Mouse (Mus musculus): Measurements from ENCODE around the gene Reep3. TPM values are rescaled to one million over a fixed set of nuclear protein-coding genes. Genes with fewer than 3 reads are reported as not detected.

Gene Reep3
- polyA plus RNA-seq, 1 experiment = 47.9 TPM

GRCm38 (mm10) chr10:67036141-67036540, 60.6 kb downstream of the Reep3 start:
- Histone ChIP-seq H3K27ac (ENCODE audit: insufficient read depth, low read length) (no peak overlapping the region), H3K4me1 (ENCODE audit: control insufficient read depth, insufficient read depth, low read length) (no peaks in the 10 kb centered on the region), H3K9me3 (replicated peaks; ENCODE audit: control insufficient read depth, insufficient read depth, low read length, poor library complexity, severe bottlenecking) (no peaks in the 10 kb centered on the region), H3K9ac (ENCODE audit: low read depth, poor library complexity, severe bottlenecking) (no peak overlapping the region), H3K36me3 (ENCODE audit: control insufficient read depth, insufficient read depth, low read length, poor library complexity, severe bottlenecking) (peaks cover 3% of the 10 kb centered on the region; the same call in 1 of the 2 replicates), H3K4me3 (ENCODE audit: low read depth, low read length) (no peak overlapping the region), H3K27me3 (ENCODE audit: control insufficient read depth, insufficient read depth, low read length, poor library complexity, severe bottlenecking) (no peaks in the 10 kb centered on the region)
- TF ChIP-seq CTCF (IDR thresholded peaks at IDR 0.05; ENCODE audit: low read depth, low read length) (no peak), EP300 (IDR thresholded peaks at IDR 0.05; ENCODE audit: insufficient read depth, low read depth, low read length) (no peak), POLR2A (IDR thresholded peaks at IDR 0.05; ENCODE audit: insufficient read depth, low read length) (no peak)

DNA sequence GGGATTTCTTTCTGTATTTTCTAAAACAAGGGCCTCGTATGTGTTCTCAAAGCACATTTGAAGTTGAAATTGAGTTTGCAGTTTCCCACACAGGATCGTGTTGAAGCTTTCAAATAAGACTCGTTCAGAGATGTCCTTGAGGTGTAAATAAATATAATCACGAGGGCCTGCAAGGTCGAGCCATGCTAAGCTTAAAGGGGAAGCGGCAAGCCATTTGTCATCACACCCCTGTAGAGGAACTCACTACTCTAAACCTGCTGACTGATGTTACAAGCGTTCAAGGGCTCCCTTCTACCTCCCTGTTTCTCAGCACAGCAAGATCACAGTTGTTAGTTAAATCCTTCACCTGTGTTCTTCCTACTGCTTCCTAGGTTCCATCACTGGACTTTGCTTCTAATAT, 65.6 kb downstream of the Reep3 start:
- Histone ChIP-seq H3K36me3 (ENCODE audit: control insufficient read depth, insufficient read depth, low read length, poor library complexity, severe bottlenecking) (peaks cover 3% of the 10 kb centered on the region; the same call in 1 of the 2 replicates), H3K9ac (ENCODE audit: low read depth, poor library complexity, severe bottlenecking) (no peak overlapping the region), H3K4me3 (ENCODE audit: low read depth, low read length) (no peak overlapping the region), H3K27me3 (ENCODE audit: control insufficient read depth, insufficient read depth, low read length, poor library complexity, severe bottlenecking) (no peaks in the 10 kb centered on the region), H3K9me3 (replicated peaks; ENCODE audit: control insufficient read depth, insufficient read depth, low read length, poor library complexity, severe bottlenecking) (no peaks in the 10 kb centered on the region), H3K4me1 (ENCODE audit: control insufficient read depth, insufficient read depth, low read length) (peaks cover 4% of the 10 kb centered on the region), H3K27ac (ENCODE audit: insufficient read depth, low read length) (no peak overlapping the region)
- TF ChIP-seq CTCF (IDR thresholded peaks at IDR 0.05; ENCODE audit: low read depth, low read length) = no peak

DNA sequence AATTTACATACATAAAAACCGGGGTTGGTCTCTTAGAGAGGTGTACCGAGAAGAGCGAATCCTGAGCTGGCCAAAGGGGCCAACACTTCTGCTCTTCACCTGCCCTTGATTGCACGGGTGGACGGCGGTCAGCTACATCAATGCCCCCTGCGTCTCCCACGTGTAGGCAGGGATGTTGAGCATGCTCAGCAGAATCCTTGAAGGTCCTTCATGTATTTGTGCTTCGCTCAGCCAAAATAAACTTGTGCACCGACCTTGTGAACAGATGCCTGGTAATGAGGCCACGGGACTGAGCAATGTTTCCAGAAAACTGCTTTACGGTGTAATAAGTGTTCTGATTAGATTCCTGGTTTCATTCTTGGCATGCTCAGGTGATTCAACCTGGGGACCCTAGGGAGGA, 67.4 kb downstream of the Reep3 start:
- peak overlapping the region; percentile 4; the same call in 1 of the 2 replicates for H3K27ac ChIP-seq (ENCODE audit: insufficient read depth, low read length)

GRCm38 (mm10) chr10:67026375-67026774, 70.4 kb downstream of the Reep3 start:
- H3K9me3 ChIP-seq (replicated peaks; ENCODE audit: control insufficient read depth, insufficient read depth, low read length, poor library complexity, severe bottlenecking) = no peaks in the 10 kb centered on the region
- H3K27ac ChIP-seq (ENCODE audit: insufficient read depth, low read length) = peak overlapping the region; percentile 81
- no peak overlapping the region for H3K9ac ChIP-seq (ENCODE audit: low read depth, poor library complexity, severe bottlenecking)
- no peaks in the 10 kb centered on the region for H3K36me3 ChIP-seq (ENCODE audit: control insufficient read depth, insufficient read depth, low read length, poor library complexity, severe bottlenecking)
- no peaks in the 10 kb centered on the region for H3K27me3 ChIP-seq (ENCODE audit: control insufficient read depth, insufficient read depth, low read length, poor library complexity, severe bottlenecking)
- TF ChIP-seq POLR2A (IDR thresholded peaks at IDR 0.05; ENCODE audit: insufficient read depth, low read length) (no peak), CTCF (IDR thresholded peaks at IDR 0.05; ENCODE audit: low read depth, low read length) (no peak), EP300 (IDR thresholded peaks at IDR 0.05; ENCODE audit: insufficient read depth, low read depth, low read length) (no peak)
- no peak overlapping the region for H3K4me3 ChIP-seq (ENCODE audit: low read depth, low read length)
- H3K4me1 ChIP-seq (ENCODE audit: control insufficient read depth, insufficient read depth, low read length) = peaks cover 6% of the 10 kb centered on the region

More for the DNA sequence above, 67.4 kb downstream of the Reep3 start:
- H3K27me3 ChIP-seq (ENCODE audit: control insufficient read depth, insufficient read depth, low read length, poor library complexity, severe bottlenecking) = no peaks in the 10 kb centered on the region
- H3K9ac ChIP-seq (ENCODE audit: low read depth, poor library complexity, severe bottlenecking) = no peak overlapping the region
- H3K4me3 ChIP-seq (ENCODE audit: low read depth, low read length) = no peak overlapping the region
- TF ChIP-seq POLR2A (IDR thresholded peaks at IDR 0.05; ENCODE audit: insufficient read depth, low read length) (no peak), EP300 (IDR thresholded peaks at IDR 0.05; ENCODE audit: insufficient read depth, low read depth, low read length) (no peak), CTCF (IDR thresholded peaks at IDR 0.05; ENCODE audit: low read depth, low read length) (no peak)
- H3K36me3 ChIP-seq (ENCODE audit: control insufficient read depth, insufficient read depth, low read length, poor library complexity, severe bottlenecking) = peaks cover 3% of the 10 kb centered on the region; the same call in 1 of the 2 replicates
- H3K4me1 ChIP-seq (ENCODE audit: control insufficient read depth, insufficient read depth, low read length) = peaks cover 4% of the 10 kb centered on the region
- H3K9me3 ChIP-seq (replicated peaks; ENCODE audit: control insufficient read depth, insufficient read depth, low read length, poor library complexity, severe bottlenecking) = no peaks in the 10 kb centered on the region

GRCm38 (mm10) chr10:67025573-67026236, 71.0 kb downstream of the Reep3 start:
- H3K27me3 ChIP-seq (ENCODE audit: control insufficient read depth, insufficient read depth, low read length, poor library complexity, severe bottlenecking) = no peaks in the 10 kb centered on the region
- H3K27ac ChIP-seq (ENCODE audit: insufficient read depth, low read length) = peak overlapping the region; percentile 81
- peaks cover 6% of the 10 kb centered on the region for H3K4me1 ChIP-seq (ENCODE audit: control insufficient read depth, insufficient read depth, low read length)
- TF ChIP-seq POLR2A (IDR thresholded peaks at IDR 0.05; ENCODE audit: insufficient read depth, low read length) = no peak
- TF ChIP-seq CTCF (IDR thresholded peaks at IDR 0.05; ENCODE audit: low read depth, low read length) = no peak
- TF ChIP-seq EP300 (IDR thresholded peaks at IDR 0.05; ENCODE audit: insufficient read depth, low read depth, low read length) = peak; percentile 86
- H3K9me3 ChIP-seq (replicated peaks; ENCODE audit: control insufficient read depth, insufficient read depth, low read length, poor library complexity, severe bottlenecking) = no peaks in the 10 kb centered on the region
- H3K4me3 ChIP-seq (ENCODE audit: low read depth, low read length) = no peak overlapping the region
- H3K9ac ChIP-seq (ENCODE audit: low read depth, poor library complexity, severe bottlenecking) = no peak overlapping the region
- 0 out of 2 replicates have a peak, but pooled peaks cover 2% of the 10 kb centered on the region for H3K36me3 ChIP-seq (ENCODE audit: control insufficient read depth, insufficient read depth, low read length, poor library complexity, severe bottlenecking)

DNA sequence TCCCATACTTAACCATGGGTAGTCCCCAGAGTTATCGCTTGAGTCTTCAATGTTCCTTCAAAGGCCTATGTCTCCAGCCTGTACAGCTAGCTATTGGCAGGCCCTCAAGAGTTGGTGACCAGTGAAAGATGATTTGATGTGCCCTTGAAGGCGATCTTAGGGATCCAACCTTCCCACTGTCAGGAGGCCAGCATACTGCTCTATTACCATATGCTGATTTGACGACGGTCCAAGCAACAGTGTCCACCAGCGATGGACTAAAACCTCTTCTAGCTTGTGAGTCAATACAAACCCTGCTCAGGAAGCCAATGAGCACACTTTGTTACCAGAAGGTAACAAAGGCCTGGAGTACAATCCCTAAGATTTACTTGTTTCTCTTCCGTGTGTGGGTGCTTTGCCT, 72.4 kb downstream of the Reep3 start:
- no peaks in the 10 kb centered on the region for H3K27me3 ChIP-seq (ENCODE audit: control insufficient read depth, insufficient read depth, low read length, poor library complexity, severe bottlenecking)
- no peaks in the 10 kb centered on the region for H3K9me3 ChIP-seq (replicated peaks; ENCODE audit: control insufficient read depth, insufficient read depth, low read length, poor library complexity, severe bottlenecking)
- no peak overlapping the region for H3K27ac ChIP-seq (ENCODE audit: insufficient read depth, low read length)
- TF ChIP-seq EP300 (IDR thresholded peaks at IDR 0.05; ENCODE audit: insufficient read depth, low read depth, low read length) (no peak), CTCF (IDR thresholded peaks at IDR 0.05; ENCODE audit: low read depth, low read length) (no peak), POLR2A (IDR thresholded peaks at IDR 0.05; ENCODE audit: insufficient read depth, low read length) (no peak)
- H3K4me1 ChIP-seq (ENCODE audit: control insufficient read depth, insufficient read depth, low read length) = peaks cover 6% of the 10 kb centered on the region
- H3K4me3 ChIP-seq (ENCODE audit: low read depth, low read length) = no peak overlapping the region
- no peak overlapping the region for H3K9ac ChIP-seq (ENCODE audit: low read depth, poor library complexity, severe bottlenecking)
- H3K36me3 ChIP-seq (ENCODE audit: control insufficient read depth, insufficient read depth, low read length, poor library complexity, severe bottlenecking) = 0 out of 2 replicates have a peak, but pooled peaks cover 2% of the 10 kb centered on the region

Data from ES-Bruce4 (cell line).